Mouse (Mus musculus) liver (tissue): ENCODE results near the gene Ascc2.

Experiments used
- DNase-seq: peaks from one replicate; pipeline ENCODE4 v3.0.0-alpha.2; 2020; ENCODE audit warnings: mixed read lengths

Ascc2 gene

GRCm38 (mm10) chr11:4637534-4638234, at the start of gene Ascc2:
Gene Ascc2, plus strand, starts transcription at chr11:4637747.
- peak; percentile 99 for DNase-seq

- DNase-seq, result no peak
Measured at GRCm38 (mm10) chr11:4591811-4592210, 45.7 kb upstream of the Ascc2 start.

GRCm38 (mm10) chr11:4593491-4593848, 44.1 kb upstream of the Ascc2 start:
- DNase-seq, result no peak

- DNase-seq, result peak; percentile 69
Measured at GRCm38 (mm10) chr11:4593849-4594607, 43.5 kb upstream of the Ascc2 start.

GRCm38 (mm10) chr11:4594608-4595500, 42.7 kb upstream of the Ascc2 start, which contains the start of gene Mtmr3:
Gene Mtmr3, minus strand, starts transcription at chr11:4594863.
- peak; percentile 99 for DNase-seq

- no peak for DNase-seq
Measured at GRCm38 (mm10) chr11:4598411-4598810, 39.1 kb upstream of the Ascc2 start.

- no peak for DNase-seq
Measured at GRCm38 (mm10) chr11:4599916-4600315, 37.6 kb upstream of the Ascc2 start.

GRCm38 (mm10) chr11:4601890-4602289, 35.7 kb upstream of the Ascc2 start:
- DNase-seq, result no peak

- DNase-seq, result peak; percentile 19
Measured at GRCm38 (mm10) chr11:4602691-4603441, 34.7 kb upstream of the Ascc2 start.

- no peak for DNase-seq
Measured at GRCm38 (mm10) chr11:4604441-4604840, 33.1 kb upstream of the Ascc2 start.

- DNase-seq, result peak; percentile 69
Measured at GRCm38 (mm10) chr11:4605414-4605813, 32.1 kb upstream of the Ascc2 start.

GRCm38 (mm10) chr11:4606541-4606940, 31.0 kb upstream of the Ascc2 start:
- DNase-seq, result no peak

GRCm38 (mm10) chr11:4611904-4612303, 25.6 kb upstream of the Ascc2 start:
- DNase-seq, result no peak

GRCm38 (mm10) chr11:4620017-4620485, 17.5 kb upstream of the Ascc2 start, which contains the start of gene Gm11032:
Gene Gm11032, plus strand, starts transcription at chr11:4620067.
- DNase-seq, result no peak

- no peak for DNase-seq
Measured at GRCm38 (mm10) chr11:4620501-4621108, 16.9 kb upstream of the Ascc2 start.

GRCm38 (mm10) chr11:4621866-4622265, 15.7 kb upstream of the Ascc2 start:
- DNase-seq, result no peak

- no peak for DNase-seq
Measured at GRCm38 (mm10) chr11:4622442-4622986, 15.0 kb upstream of the Ascc2 start.

- no peak for DNase-seq
Measured at GRCm38 (mm10) chr11:4622997-4623396, 14.6 kb upstream of the Ascc2 start.

GRCm38 (mm10) chr11:4625931-4626330, 11.6 kb upstream of the Ascc2 start:
- DNase-seq, result no peak

GRCm38 (mm10) chr11:4627636-4628035, 9.9 kb upstream of the Ascc2 start:
- DNase-seq, result no peak

- no peak for DNase-seq
Measured at GRCm38 (mm10) chr11:4629861-4630280, 7.7 kb upstream of the Ascc2 start.
